In genomic region chr11:69412548-69412947, GRCm38 (mm10) we compare ENCODE assay signal across 8 mouse cellular contexts. TPM values are rescaled to one million over a fixed set of nuclear protein-coding genes. Genes with fewer than 3 reads are reported as not detected.
DNase-seq lines count a peak whose midpoint lies in the region; ATAC-seq and TF ChIP-seq lines count a peak whose summit lies in the region.

No protein-coding gene starts in this region.

- H3K4me3 ChIP-seq in thymus, adult 2 months (ENCODE audit: control insufficient read depth, insufficient read depth, low read length) = no peak overlapping the region
- peak overlapping the region; percentile 72; the same call in 1 of the 2 replicates for H3K4me3 ChIP-seq in liver, embryonic 12.5 days

- peak overlapping the region; percentile 52 for H3K27ac ChIP-seq in thymus, adult 2 months (ENCODE audit: control insufficient read depth, insufficient read depth, low read length)
- H3K27ac ChIP-seq in liver, embryonic 12.5 days = peak overlapping the region; percentile 94

- DNase-seq in frontal cortex, postnatal 10 days (ENCODE audit: low spot score in 2 of 2) = no peak
- no peak for DNase-seq in thymus, adult 2 months
- DNase-seq in thymus, postnatal 25 days = no peak
- DNase-seq in embryo, embryonic 11 days = no peak
- no peak for DNase-seq in cerebellum, postnatal 25 days
- no peak for DNase-seq in thymus, postnatal 36 days

- no peak for TF ChIP-seq CTCF in thymus, adult 2 months (IDR thresholded peaks at IDR 0.05; ENCODE audit: borderline replicate concordance, control insufficient read depth, extremely low read depth, insufficient read depth, low read length, poor library complexity)

- 92% methylated on average over 7 of the region's 7 CpGs for WGBS in thymus, adult 2 months
- 73% methylated on average over 7 of the region's 7 CpGs for WGBS in liver, embryonic 12.5 days (ENCODE audit: insufficient replicate concordance)

- no peak for TF ChIP-seq POLR2A in thymus, adult 2 months (IDR thresholded peaks at IDR 0.05; ENCODE audit: control insufficient read depth, extremely low read depth, insufficient read depth, low read length, poor library complexity)

- H3K36me3 ChIP-seq in thymus, adult 2 months (ENCODE audit: control insufficient read depth, insufficient read depth, low read length) = peaks cover 3% of the 10 kb centered on the region; the same call in 1 of the 2 replicates
- H3K36me3 ChIP-seq in liver, embryonic 12.5 days = peaks cover 7% of the 10 kb centered on the region

- H3K9ac ChIP-seq in liver, embryonic 12.5 days = peak overlapping the region; percentile 82; the same call in 1 of the 2 replicates

- peak; percentile 3; the same call in 1 of the 2 replicates for ATAC-seq in frontal cortex, adult (ENCODE audit: low TSS enrichment)
- no peak for ATAC-seq in liver, embryonic 12.5 days

- H3K9me3 ChIP-seq in liver, embryonic 12.5 days (replicated peaks) = no peaks in the 10 kb centered on the region

- H3K4me2 ChIP-seq in liver, embryonic 12.5 days = peak overlapping the region; percentile 100

- H3K4me1 ChIP-seq in thymus, adult 2 months (replicated peaks; ENCODE audit: control insufficient read depth, insufficient read depth, low read length) = peaks cover 52% of the 10 kb centered on the region
- peaks cover 83% of the 10 kb centered on the region for H3K4me1 ChIP-seq in liver, embryonic 12.5 days

- H3K27me3 ChIP-seq in thymus, adult 2 months (ENCODE audit: control insufficient read depth, insufficient read depth, low read length) = no peaks in the 10 kb centered on the region
- H3K27me3 ChIP-seq in liver, embryonic 12.5 days (replicated peaks) = peaks cover 16% of the 10 kb centered on the region

RNA-seq across cellular contexts. Expression of gene Kdm6b, which starts 0.9 kb away (rescaled TPM):
- polyA plus RNA-seq in thymus, adult 2 months (2012; rRNA removed) = 61.0 and 77.3 TPM in 2 replicates
- 7.1 and 7.5 TPM in 2 replicates for polyA plus RNA-seq in liver, embryonic 12.5 days (2016; fragmentation: Nextera tagmentation; extraction: Ambion mirVana)

RNA-seq across cellular contexts. Expression of gene Tmem88, which starts 14.5 kb away (rescaled TPM):
- polyA plus RNA-seq in thymus, adult 2 months (2012; rRNA removed) = 7.3 and 9.3 TPM in 2 replicates
- 14.4 and 15.4 TPM in 2 replicates for polyA plus RNA-seq in liver, embryonic 12.5 days (2016; fragmentation: Nextera tagmentation; extraction: Ambion mirVana)

RNA-seq across cellular contexts. Expression of gene Cyb5d1, which starts 17.1 kb away (rescaled TPM):
- polyA plus RNA-seq in thymus, adult 2 months (2012; rRNA removed) = 37.2 and 41.5 TPM in 2 replicates
- polyA plus RNA-seq in liver, embryonic 12.5 days (2016; fragmentation: Nextera tagmentation; extraction: Ambion mirVana) = 15.1 and 15.7 TPM in 2 replicates

RNA-seq across cellular contexts. Expression of gene Naa38, which starts 17.3 kb away (rescaled TPM):
- 139 and 170 TPM in 2 replicates for polyA plus RNA-seq in thymus, adult 2 months (2012; rRNA removed)
- 111 and 119 TPM in 2 replicates for polyA plus RNA-seq in liver, embryonic 12.5 days (2016; fragmentation: Nextera tagmentation; extraction: Ambion mirVana)

RNA-seq across cellular contexts. Expression of gene Chd3, which starts 43.3 kb away (rescaled TPM):
- 278 and 280 TPM in 2 replicates for polyA plus RNA-seq in thymus, adult 2 months (2012; rRNA removed)
- 4.7 and 6.4 TPM in 2 replicates for polyA plus RNA-seq in liver, embryonic 12.5 days (2016; fragmentation: Nextera tagmentation; extraction: Ambion mirVana)
